Mouse (Mus musculus) CD4-positive helper T cell, adult 2 months (primary cell): ENCODE measurements around the gene Sdk2.

Source experiments
- DNase-seq: peaks from one replicate; pipeline ENCODE4 v3.0.0-alpha.2; 2012; ENCODE audit warnings: low read depth, missing footprints, low spot score

The Sdk2 gene

DNA sequence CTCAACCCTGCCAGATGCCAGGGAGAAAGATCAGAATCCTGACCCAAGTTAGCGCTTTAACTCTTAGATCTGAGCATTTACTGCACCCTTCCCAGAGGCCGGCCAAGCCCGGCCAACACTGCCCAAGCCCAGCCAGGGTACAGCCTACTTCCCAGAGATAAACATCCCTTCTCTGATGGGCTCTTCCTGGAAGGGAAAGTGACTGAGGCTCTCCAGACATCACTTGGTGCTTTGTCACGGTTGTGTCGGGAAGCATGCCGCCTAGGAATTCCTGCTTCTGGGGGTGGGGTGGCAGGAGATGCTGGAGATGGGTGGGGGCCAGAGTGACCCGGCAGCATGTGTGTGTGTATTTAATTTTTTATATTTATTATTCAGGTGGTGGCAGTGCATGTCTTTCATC, 326.7 kb downstream of the Sdk2 start:
- DNase-seq: no peak

DNA sequence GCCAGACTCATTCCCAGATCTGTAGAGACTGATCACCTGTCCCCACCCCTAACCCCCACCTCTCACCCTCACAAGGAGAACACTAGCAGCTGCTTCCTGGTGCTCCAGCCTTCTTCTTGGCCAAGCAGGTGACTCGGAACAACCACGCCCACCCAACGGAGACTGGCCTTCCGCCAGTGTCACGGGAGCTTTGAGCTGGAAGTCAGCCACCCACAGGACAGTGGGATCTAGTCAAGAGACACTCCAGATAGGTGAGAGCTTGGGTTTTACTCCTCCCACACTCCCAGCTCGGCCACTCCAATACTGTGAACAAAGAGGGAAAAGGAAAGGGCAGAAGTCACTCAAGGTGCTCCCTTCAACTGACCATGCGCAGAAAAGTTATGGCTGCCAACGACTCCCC, 327.6 kb downstream of the Sdk2 start:
- DNase-seq: no peak

DNA sequence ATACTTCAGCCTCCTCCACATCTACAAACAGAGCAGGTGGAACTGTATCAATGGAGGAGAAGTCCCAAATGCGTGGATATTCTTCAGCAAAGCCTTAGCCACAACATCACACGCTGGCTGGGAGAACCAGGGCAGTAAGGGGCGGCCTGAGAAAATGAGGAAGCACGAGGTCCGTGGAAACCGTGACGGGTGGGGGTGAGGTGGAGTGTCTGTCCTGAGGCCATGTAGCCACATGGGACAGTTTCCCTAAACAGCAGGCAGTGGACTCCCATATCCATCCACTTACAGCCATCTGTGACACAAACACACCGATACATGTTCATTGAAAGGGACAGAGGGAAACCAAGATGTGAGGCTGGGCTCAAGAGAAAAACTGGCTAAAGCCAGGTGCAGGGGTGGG, 328.9 kb downstream of the Sdk2 start:
- no peak for DNase-seq

DNA sequence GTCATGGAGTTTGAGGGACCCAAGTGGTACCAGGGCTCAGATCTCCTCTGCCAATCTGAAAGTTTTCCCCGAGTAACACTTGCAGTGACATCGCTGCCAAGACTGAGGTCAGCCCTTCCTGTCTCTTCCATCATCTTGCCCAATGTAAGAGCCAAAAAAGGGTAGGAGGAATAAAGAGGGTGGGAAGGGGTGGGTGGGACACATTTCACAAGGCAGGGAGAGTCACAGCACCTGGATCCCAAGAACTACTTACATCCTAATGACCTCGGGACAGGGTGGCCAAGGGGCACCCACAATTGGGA, 329.3 kb downstream of the Sdk2 start:
- DNase-seq: no peak

DNA sequence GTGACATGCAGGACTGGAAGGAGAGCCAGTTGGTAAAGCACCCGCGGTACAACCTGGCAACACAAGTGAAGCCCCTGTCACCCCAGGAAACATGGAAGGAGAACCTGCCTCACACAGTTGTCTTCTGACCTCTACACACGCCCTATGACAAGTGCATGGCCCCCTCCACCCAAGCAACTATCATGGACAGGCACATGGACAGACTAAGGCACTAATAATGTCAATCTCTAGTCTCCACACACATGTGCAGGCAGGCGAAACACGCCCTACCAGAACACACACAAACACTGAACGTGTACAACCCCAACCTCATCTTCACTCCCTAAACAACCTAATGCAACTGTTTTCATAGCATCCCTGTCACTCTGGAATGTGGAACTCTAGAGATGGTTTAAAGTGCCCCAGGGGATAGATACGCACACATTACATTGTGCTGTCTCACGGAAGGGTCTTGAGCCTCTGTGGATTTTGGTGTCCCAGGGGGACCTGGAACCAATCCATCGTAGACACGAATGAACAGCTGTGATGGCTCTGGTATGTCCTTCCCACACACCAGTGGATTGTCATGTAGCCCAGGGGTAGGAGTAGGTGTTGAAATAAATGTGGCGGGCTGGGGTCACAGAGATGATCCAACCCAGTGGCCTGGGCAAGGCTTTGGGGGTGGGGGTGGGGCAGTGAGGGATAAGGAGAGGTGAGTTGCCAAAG, 329.8 kb downstream of the Sdk2 start:
- DNase-seq: no peak

DNA sequence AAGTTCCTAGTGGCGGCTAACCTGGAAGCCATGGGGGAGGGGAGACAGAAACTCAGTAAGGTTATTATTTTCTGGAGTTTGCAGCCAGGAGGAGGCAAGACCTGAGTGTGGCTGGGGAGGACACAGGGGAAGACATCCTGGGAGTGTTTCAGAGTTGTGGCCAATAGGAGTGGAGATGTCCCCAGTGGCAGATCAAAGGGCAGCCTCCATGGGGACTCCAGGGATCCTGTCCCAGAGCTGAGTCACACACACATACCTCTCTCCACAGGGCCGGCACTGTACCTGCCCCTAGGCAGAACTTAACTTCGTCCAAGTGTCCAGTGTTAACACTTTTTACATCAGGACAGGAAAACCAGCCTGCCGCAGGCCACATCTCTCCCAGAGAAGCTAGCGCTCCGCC, 331.7 kb downstream of the Sdk2 start:
- no peak for DNase-seq

DNA sequence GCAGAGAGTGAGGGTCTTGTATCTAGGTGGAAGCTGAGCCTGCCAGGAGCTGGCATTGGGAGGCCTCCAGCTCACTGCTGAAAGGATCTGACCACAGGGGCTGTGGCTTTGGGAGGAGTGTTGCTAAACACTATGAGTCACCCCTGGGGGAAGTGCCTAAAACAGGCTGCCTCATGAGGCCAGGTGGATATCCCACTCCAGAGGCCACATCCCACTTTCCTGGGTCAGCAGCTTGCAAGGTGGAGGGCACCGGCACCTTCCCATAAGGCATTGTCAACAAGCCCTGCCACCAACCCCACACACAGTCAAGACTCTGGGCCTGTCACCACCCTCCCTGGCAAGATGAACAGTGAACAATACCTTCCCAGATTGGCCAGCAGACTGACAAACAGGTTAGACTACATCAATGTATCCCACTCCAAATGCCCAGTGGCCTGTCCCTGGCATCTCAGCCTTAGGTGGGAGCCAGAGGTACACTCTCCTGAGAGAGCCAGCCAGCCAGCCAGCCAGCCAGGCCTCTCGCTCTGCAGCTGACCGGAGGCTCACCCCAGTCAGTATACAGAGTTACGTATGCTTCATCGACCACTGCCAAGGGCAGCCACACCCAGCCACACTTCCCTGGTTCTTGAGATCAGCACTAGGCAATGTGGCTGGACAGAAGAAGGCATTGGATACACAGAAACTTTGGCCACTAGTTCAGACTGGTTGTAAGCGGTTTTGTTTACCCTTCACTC, 333.0 kb downstream of the Sdk2 start:
- DNase-seq: no peak

DNA sequence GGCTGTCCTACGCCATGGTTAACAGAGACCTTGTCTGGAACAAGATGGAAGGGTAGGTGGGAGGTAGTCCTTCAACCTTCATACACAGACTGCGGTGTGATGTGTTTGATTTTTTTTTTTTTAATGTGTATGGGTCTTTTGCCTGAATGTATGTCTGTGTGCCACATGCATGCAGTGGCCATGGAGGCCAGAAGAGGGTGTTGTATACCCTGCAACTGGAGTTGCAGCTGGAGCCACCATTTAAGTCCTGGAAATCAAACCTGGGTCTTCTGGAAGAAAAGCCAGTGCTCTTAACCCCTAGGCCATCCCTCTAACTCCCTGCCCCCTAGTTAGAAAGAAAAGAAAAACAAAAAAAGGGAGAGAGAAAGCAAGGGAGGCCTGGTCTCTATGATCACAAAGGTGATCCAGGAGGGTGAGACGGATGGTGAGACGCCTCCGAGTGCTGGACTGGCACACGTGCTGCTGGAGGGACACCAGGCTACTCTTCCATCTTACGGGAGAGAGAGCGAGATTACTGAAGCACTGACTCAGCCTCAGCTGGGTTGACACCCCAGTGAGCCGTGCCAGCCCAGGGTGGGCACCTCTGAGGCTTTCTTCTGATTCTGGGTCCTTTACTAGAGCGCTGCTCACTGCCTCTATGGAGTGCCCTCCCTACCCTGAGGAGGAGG, 334.8 kb downstream of the Sdk2 start:
- no peak for DNase-seq

DNA sequence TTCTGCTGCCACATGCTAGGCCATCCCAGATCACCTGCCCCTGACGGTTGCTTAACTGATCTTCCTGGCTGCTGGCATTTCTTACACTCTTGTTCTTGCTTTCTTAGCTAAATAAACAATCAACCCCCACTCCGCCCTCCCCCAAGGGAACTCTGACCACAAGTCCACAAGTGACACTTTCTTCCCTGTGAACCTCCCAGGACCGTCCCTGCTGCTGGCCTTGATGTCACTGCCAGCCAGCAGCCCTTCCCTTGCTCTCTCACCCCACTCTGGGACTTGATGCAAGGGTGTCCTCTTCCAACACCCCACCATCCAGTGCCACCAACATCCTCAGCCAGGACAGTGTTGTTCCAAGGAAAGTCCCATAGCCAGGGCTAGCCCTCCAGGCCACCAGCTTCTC, 336.0 kb downstream of the Sdk2 start:
- DNase-seq: no peak

DNA sequence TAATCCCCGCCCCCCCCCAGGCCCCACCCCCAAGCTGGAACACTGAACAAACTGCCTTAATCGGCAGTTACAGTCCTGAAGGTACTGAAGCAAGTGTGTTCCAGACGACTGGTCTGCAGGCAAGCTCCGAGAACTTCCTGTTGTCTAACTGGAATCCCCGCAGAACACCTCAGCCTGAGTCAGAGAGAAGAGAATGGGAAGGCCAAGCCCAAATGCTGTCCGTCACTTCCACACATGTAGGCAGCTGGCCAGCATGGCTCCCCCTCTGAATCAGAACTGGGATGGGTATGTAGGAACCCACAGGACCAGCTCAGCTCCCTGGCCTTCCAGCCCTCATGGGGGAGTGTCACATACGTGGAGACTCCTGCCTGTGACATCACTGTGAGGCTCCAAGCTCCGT, 336.9 kb downstream of the Sdk2 start:
- no peak for DNase-seq

DNA sequence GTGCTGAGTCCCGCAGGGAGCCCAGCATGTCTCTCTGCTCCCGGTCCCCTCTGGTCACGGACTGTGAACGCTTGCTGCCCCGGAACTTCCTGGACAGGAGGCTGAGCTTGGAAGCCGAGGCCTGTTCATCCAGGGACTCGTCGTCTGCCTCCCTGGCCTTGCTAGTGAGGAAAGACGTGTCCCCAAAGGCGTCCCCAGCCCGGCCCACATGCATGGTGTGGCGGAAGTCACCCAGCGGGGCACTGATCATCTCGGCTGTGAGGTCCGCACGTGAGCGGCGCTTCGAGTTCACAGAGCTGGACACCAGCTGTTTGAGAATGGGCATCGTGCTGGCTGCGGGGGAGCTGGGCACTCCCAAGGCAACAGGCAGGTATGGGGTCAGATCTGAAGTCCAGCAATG, 337.6 kb downstream of the Sdk2 start:
- DNase-seq: no peak

DNA sequence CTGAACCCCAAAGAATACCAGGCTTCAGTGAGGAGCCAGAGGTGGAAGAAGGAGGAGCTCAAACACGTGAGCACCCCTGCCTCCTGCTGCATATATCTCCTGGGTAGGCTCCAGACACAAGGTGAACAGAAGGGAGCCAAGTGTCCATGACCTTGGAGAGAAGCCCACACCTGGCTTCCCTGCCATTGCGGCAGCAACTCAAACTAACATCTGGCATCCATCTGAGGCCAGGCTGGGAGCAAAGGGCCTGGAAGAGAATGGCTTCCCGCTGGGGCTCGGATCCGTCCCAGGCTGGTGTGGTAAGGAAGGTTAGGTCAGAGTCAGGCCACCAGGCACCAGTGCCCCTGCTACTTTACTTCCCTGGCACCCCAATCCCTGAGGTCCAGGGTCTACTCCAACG, 338.9 kb downstream of the Sdk2 start:
- no peak for DNase-seq

DNA sequence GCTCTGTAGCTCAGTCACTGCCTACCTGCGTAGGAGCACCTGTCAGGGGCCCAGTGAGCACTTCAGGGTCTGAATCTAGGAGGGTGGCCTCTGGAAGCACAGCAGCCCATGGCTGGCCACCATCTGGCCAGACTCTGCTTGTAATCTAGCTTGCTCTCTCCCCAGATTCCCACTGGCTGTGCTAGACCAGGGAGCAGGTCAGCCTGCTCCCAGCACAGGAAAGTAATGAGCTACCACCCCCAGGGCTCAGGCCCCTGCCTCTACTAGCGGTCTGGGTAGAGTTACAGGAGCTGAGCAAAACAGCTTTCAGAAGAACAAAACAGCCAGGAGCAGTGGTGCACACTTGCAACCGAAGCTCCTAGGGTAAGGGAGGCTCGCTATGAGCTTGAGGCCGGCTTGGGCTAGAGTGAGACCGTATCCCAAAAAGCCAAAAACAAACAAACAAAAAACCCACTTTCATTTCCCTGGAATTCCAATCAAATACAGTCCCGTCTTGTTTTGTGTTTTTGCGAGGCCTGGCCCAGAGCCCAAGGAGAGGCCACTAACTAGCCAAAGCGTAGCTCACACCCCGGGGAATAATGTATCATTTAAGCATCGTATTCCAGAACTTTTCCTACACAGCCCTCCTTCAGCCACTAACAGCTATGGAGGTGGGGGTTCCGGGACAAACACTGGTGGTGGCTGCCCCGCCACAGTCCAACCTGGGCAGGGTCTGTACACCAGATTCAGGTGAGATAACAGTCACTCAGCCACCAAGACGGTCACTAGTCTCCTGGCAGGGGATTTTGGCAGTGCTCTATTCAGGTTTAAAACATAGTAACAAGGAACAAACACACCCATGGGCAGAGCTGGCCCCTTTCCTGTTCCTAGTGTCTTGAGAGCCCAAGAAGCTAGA, 339.6 kb downstream of the Sdk2 start:
- DNase-seq: no peak
